Mouse (Mus musculus): Measurements from ENCODE around the gene Psma1. TPM values are rescaled to one million over a fixed set of nuclear protein-coding genes. Genes with fewer than 3 reads are reported as not detected.

Psma1 gene
- polyA plus RNA-seq, 2 experiments: 235 to 343 TPM

DNA sequence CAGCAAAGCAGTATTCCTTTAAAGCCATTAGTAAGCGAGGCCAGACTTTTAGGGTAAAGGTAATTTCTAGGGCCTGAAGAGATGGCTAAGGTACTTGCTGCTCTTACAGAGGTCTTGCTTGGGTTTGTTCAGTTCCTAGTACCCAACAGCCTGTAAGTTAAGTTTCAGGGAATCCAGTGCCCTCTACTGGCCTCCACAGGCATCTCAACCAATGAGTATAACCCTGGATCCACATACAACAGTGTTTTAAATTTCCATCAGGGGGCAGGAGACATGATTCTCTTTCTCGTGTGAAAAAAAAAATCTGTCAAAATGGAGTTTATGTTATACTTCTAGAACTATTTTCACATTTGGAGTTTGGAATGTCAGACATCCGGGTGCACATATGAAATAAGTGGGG, 5.8 kb upstream of the Psma1 start:
- ATAC-seq (ENCODE audit: low FRiP score, low read depth): no peak
- peak; percentile 42 for DNase-seq (ENCODE audit: low spot score)
- no peak for TF ChIP-seq POLR2A (IDR thresholded peaks at IDR 0.05; ENCODE audit: borderline replicate concordance, extremely low read depth, insufficient read depth, insufficient read length)
- H3K4me3 ChIP-seq (replicated peaks; ENCODE audit: low read length): no peak overlapping the region
- H3K27ac ChIP-seq (replicated peaks; ENCODE audit: low read depth, low read length): no peak overlapping the region
- H3K9ac ChIP-seq (ENCODE audit: low read depth, low read length, severe bottlenecking): no peak overlapping the region
- WGBS: 57% methylated on average over 3 of the region's 3 CpGs
- no peaks in the 10 kb centered on the region for H3K9me3 ChIP-seq (ENCODE audit: control insufficient read depth, low read length)
- H3K4me1 ChIP-seq (ENCODE audit: control insufficient read depth, insufficient read depth, low read length): no peaks in the 10 kb centered on the region
- no peaks in the 10 kb centered on the region for H3K36me3 ChIP-seq (ENCODE audit: control insufficient read depth, insufficient read depth, low read length)
- no peak overlapping the region for H3K4me2 ChIP-seq (replicated peaks; ENCODE audit: low read depth, low read length, severe bottlenecking)
- no peaks in the 10 kb centered on the region for H3K27me3 ChIP-seq (ENCODE audit: control insufficient read depth, insufficient read depth, low read length)

DNA sequence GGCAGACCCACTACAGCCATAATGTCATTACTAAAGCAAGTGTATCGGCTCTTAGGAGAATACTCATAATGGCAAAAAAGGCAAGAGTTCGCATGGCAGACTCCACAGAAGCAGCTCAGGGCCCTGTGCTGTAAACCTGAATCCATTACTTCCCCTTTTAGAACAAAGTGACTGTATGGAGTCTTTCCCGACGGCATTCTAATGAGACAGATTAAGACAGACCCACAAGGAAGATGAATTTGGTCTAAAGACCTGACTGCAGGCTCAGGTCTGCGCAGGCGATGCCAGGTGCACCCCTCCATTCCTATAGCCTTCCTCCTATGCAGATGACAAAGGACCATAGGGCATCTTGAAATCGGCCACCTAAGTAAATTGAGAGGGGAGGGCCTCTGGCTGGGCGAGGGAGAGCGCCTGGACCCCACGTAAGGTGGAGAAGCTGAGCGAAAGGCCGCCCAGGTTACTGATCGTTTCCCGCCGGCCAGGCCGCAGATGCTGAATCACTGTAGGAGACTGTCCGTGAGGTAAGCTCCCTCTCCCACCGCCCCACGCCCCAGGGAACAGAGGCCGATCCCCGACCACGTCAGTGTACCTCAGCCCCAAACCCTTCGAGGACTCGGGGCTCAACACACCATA, 430 bp downstream of the Psma1 start:
- Histone ChIP-seq H3K9me3 (ENCODE audit: control insufficient read depth, low read length) (no peaks in the 10 kb centered on the region), H3K4me1 (ENCODE audit: control insufficient read depth, insufficient read depth, low read length) (0 out of 2 replicates have a peak, but pooled peaks cover 9% of the 10 kb centered on the region), H3K4me2 (replicated peaks; ENCODE audit: low read depth, low read length, severe bottlenecking) (peak overlapping the region; percentile 85), H3K4me3 (replicated peaks; ENCODE audit: low read length) (peak overlapping the region; percentile 84), H3K27ac (replicated peaks; ENCODE audit: low read depth, low read length) (no peak overlapping the region), H3K27me3 (ENCODE audit: control insufficient read depth, insufficient read depth, low read length) (no peaks in the 10 kb centered on the region), H3K9ac (ENCODE audit: low read depth, low read length, severe bottlenecking) (peak overlapping the region; percentile 75), H3K36me3 (ENCODE audit: control insufficient read depth, insufficient read depth, low read length) (peaks cover 35% of the 10 kb centered on the region)
- no peak for TF ChIP-seq POLR2A (IDR thresholded peaks at IDR 0.05; ENCODE audit: borderline replicate concordance, extremely low read depth, insufficient read depth, insufficient read length)
- 1% methylated on average over 21 of the region's 24 CpGs for WGBS
- ATAC-seq (ENCODE audit: low FRiP score, low read depth) (peak; percentile 78), DNase-seq (ENCODE audit: low spot score) (no peak)

DNA sequence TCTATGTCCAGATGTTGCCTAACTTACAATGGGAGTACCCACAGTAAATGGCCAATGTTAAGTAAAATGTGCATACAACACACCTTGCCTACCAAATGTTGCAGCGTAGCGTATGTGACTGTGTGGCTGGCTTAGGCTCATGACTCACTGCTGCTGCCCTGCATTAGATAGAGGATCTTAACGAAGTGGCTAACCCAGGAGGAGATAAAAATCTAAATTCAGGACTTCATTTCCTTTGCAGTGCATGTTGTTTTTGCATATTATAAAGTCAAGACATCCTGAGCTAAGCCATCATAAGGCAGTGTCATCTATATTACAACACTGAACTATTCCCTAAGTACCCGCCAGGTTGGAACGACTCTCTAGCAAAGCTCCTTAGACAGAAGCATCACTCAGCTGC, 7.5 kb downstream of the Psma1 start:
- Histone ChIP-seq H3K9ac (ENCODE audit: low read depth, low read length, severe bottlenecking) (no peak overlapping the region), H3K36me3 (ENCODE audit: control insufficient read depth, insufficient read depth, low read length) (peaks cover 88% of the 10 kb centered on the region), H3K27me3 (ENCODE audit: control insufficient read depth, insufficient read depth, low read length) (no peaks in the 10 kb centered on the region), H3K4me1 (ENCODE audit: control insufficient read depth, insufficient read depth, low read length) (no peaks in the 10 kb centered on the region), H3K4me3 (replicated peaks; ENCODE audit: low read length) (no peak overlapping the region), H3K9me3 (ENCODE audit: control insufficient read depth, low read length) (no peaks in the 10 kb centered on the region), H3K27ac (replicated peaks; ENCODE audit: low read depth, low read length) (no peak overlapping the region), H3K4me2 (replicated peaks; ENCODE audit: low read depth, low read length, severe bottlenecking) (no peak overlapping the region)
- DNase-seq (ENCODE audit: low spot score) (no peak), ATAC-seq (ENCODE audit: low FRiP score, low read depth) (no peak)
- TF ChIP-seq POLR2A (IDR thresholded peaks at IDR 0.05; ENCODE audit: borderline replicate concordance, extremely low read depth, insufficient read depth, insufficient read length): no peak
- 95% methylated on average over 5 of the region's 5 CpGs for WGBS

DNA sequence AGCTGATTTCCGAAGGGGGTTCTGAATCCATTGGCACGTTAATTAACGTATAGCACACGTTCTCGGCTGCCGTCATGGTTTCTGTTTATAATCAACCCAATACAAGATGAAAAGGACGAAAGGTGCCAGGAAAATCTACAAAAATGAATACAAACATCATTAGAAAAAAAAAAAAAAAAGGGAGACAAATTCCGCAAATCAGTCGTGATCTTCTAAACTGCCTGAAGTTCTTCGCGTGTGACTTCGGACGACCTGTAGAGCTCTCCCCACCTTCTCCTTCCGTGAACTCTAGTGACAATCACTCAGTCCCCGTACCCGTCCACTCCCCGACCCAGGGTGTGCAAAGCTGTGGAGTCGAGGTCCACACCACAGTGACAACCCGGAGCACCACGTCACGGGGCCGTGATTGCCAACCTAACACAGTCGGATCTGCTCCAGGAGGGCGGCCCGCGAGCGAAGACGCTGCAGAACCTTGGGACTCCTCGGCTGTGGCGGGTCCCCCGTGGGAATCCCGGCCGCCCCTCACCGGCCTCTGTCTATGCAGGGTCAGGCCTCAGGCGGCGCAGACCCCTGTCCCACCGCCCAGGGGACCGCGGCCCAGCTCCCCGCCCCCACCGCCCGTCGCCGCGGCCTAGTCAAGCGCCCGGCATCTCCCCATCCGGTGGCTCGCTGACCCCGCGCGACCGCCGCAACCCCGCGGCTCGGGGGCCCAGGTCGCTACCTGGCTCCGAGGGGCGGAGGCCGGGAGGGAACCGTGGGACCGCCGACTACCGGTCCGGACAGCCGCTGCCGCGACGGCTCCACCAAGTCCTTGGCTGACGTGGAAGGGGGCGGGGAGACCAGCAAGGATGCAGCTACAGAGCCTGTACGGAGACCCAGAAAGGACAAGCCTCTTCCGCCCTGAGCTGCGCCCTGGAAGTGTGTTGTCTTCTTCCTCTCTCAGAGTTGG, 21.8 kb downstream of the Psma1 start, which contains the start of gene Copb1:
TSS of gene Copb1 (minus strand) at position 827 of the 949 bp plus-strand sequence.
- Histone ChIP-seq H3K36me3 (ENCODE audit: control insufficient read depth, insufficient read depth, low read length) (peaks cover 31% of the 10 kb centered on the region), H3K9me3 (ENCODE audit: control insufficient read depth, low read length) (no peaks in the 10 kb centered on the region), H3K4me2 (replicated peaks; ENCODE audit: low read depth, low read length, severe bottlenecking) (peak within 1 kb of the TSS; percentile 56), H3K4me1 (ENCODE audit: control insufficient read depth, insufficient read depth, low read length) (peaks cover 4% of the 10 kb centered on the region; the same call in 1 of the 2 replicates), H3K27ac (replicated peaks; ENCODE audit: low read depth, low read length) (peak within 1 kb of the TSS; percentile 79), H3K9ac (ENCODE audit: low read depth, low read length, severe bottlenecking) (peak within 1 kb of the TSS; percentile 96), H3K4me3 (replicated peaks; ENCODE audit: low read length) (peak within 1 kb of the TSS; percentile 95), H3K27me3 (ENCODE audit: control insufficient read depth, insufficient read depth, low read length) (no peaks in the 10 kb centered on the region)
- DNase-seq (ENCODE audit: low spot score) (peak; percentile 95), ATAC-seq (ENCODE audit: low FRiP score, low read depth) (peak; percentile 97)
- 2% methylated on average over 54 of the region's 75 CpGs for WGBS
- TF ChIP-seq POLR2A (IDR thresholded peaks at IDR 0.05; ENCODE audit: borderline replicate concordance, extremely low read depth, insufficient read depth, insufficient read length): 0 out of 2 replicates have a peak, but pooled peaks have one; percentile 52

DNA sequence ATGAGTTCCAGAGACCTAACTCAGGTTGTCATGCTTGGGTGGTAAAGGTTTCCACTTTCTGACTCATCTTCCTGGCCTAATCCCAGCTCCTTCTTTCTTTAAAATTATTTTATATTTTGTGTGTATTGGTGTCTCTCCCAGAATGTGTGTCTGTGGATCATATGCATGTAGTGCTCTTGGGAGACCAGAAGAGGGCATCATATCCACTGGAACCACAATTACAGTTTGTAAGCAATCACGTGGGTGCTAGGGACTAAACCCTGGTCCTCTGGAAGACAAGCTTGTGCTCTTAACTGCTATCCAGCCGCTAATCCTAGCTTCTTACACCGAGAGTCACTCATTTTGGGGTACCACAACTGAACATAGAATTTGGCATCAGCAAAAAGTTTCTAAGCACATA, 24.2 kb downstream of the Psma1 start:
- H3K27me3 ChIP-seq (ENCODE audit: control insufficient read depth, insufficient read depth, low read length): no peaks in the 10 kb centered on the region
- no peaks in the 10 kb centered on the region for H3K9me3 ChIP-seq (ENCODE audit: control insufficient read depth, low read length)
- H3K9ac ChIP-seq (ENCODE audit: low read depth, low read length, severe bottlenecking): no peak overlapping the region
- no peak overlapping the region for H3K27ac ChIP-seq (replicated peaks; ENCODE audit: low read depth, low read length)
- ATAC-seq (ENCODE audit: low FRiP score, low read depth) (no peak), DNase-seq (ENCODE audit: low spot score) (no peak)
- H3K4me1 ChIP-seq (ENCODE audit: control insufficient read depth, insufficient read depth, low read length): peaks cover 4% of the 10 kb centered on the region; the same call in 1 of the 2 replicates
- no peak overlapping the region for H3K4me3 ChIP-seq (replicated peaks; ENCODE audit: low read length)
- 96% methylated on average over 3 of the region's 3 CpGs for WGBS
- H3K36me3 ChIP-seq (ENCODE audit: control insufficient read depth, insufficient read depth, low read length): peaks cover 48% of the 10 kb centered on the region
- no peak for TF ChIP-seq POLR2A (IDR thresholded peaks at IDR 0.05; ENCODE audit: borderline replicate concordance, extremely low read depth, insufficient read depth, insufficient read length)
- H3K4me2 ChIP-seq (replicated peaks; ENCODE audit: low read depth, low read length, severe bottlenecking): no peak overlapping the region
